Mouse (Mus musculus) left cerebral cortex, adult 2 months (tissue): Measurements from ENCODE around the gene Dnaic1. TPM values are rescaled to one million over a fixed set of nuclear protein-coding genes. Genes with fewer than 3 reads are reported as not detected.

Experiments used
- DNase-seq, 2 experiments: peaks; one replicate each; pipeline ENCODE4 v3.0.0; 2021 to 2022; ENCODE audit warnings: low spot score in 2 of 2, mixed read lengths in 1 of 2; ENCODE audit errors: extremely low spot score in 1 of 2
- H3K27ac ChIP-seq: fragments of 200-600 bp; 2 replicates; pipeline ENCODE4 v1.8.1; 2022
- H3K4me3 ChIP-seq: fragments of 200-600 bp; 2 replicates; pipeline ENCODE4 v1.8.1; 2022
- CTCF ChIP-seq: fragments of 200-600 bp; IDR thresholded peaks from 2 replicates; pipeline ENCODE4 v1.8.1; 2022; ENCODE audit warnings: antibody characterized with exemption, mild to moderate bottlenecking, moderate library complexity
- intact Hi-C: fragments of 180-260 bp; cut with DNase I; formaldehyde crosslinking; loops from one replicate; pipeline ENCODE4 v1.15.1; 2025
- total RNA-seq, 2 experiments: library from RNA; stranded (reverse); gene quantifications; 2 replicates each; pipeline ENCODE4 v1.2.3; 2021

Dnaic1 gene
- total RNA-seq, 2 experiments from 2014 or later, result 6.4 to 7.5 TPM

- Histone ChIP-seq H3K4me3 (no peak overlapping the region), H3K27ac (no peak overlapping the region)
- intact Hi-C loops, result no loop called here
- no peak for DNase-seq
- no peak for TF ChIP-seq CTCF
These were observed 89.2 kb downstream of the Dnaic1 start for GRCm38 (mm10) chr4:41658566-41659384.

GRCm38 (mm10) chr4:41659556-41659955 lies 90.0 kb downstream of the Dnaic1 start:
- no peak for DNase-seq
- no peak for TF ChIP-seq CTCF
- H3K4me3 ChIP-seq, result no peak overlapping the region
- H3K27ac ChIP-seq, result no peak overlapping the region
- intact Hi-C loops, result no loop called here

DNA sequence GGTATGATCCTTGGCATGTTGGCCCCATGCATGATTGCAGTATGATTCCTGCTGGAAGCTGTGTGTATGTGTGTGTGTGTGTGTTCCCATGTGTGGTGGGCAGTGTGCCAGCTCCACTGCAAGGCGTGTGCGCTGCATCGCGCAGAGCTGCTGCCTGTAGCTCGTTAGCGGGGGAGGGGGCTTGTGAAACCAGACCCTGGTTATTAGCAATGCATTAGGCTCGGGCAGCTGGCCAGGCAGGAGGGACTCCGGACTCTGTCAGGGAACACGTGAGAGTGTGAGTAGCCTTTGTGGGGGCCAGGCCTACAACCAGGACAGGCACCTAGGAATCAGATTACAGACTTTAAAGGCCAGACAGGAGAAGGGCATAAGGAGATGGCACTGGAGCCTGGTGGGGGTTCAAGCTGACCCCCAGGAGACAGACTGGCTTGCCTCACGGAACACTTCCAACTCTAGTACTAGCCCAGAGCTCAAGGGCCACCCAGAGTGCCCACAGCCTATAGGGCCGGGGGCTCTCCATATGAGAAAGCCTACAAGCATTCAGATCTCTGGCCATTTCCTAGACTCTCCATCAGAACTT lies 91.4 kb downstream of the Dnaic1 start:
- intact Hi-C loops, result no loop called here
- no peak for DNase-seq
- Histone ChIP-seq H3K27ac (no peak overlapping the region), H3K4me3 (no peak overlapping the region)
- TF ChIP-seq CTCF, result no peak

- H3K4me3 ChIP-seq, result no peak overlapping the region
- H3K27ac ChIP-seq, result no peak overlapping the region
- intact Hi-C loops, result no loop called here
- no peak for DNase-seq
- no peak for TF ChIP-seq CTCF
These were observed 93.1 kb downstream of the Dnaic1 start for GRCm38 (mm10) chr4:41662723-41663122.

DNA sequence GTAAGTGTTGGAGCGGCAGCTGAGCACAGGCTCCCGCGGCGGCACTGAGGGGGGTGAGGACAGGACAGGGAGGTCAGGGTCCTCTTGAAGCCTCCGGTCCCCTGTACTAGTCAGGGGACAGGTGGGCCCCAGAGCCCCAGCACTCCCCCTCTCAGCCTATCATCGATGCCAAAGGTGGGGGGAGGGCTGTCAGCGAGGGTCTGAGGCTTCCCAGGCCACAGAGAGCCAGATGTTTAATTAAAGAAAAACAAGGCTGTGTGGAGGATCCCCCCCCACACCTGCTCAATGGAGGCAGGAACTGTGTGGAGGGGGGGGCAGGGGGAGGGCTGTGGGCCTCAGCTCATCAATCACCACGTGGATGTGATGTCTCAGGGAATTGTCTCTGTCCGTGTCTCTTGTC lies 94.0 kb downstream of the Dnaic1 start:
- Histone ChIP-seq H3K4me3 (no peak overlapping the region), H3K27ac (no peak overlapping the region)
- no peak for DNase-seq
- intact Hi-C loops, result no loop called here
- TF ChIP-seq CTCF, result no peak

DNA sequence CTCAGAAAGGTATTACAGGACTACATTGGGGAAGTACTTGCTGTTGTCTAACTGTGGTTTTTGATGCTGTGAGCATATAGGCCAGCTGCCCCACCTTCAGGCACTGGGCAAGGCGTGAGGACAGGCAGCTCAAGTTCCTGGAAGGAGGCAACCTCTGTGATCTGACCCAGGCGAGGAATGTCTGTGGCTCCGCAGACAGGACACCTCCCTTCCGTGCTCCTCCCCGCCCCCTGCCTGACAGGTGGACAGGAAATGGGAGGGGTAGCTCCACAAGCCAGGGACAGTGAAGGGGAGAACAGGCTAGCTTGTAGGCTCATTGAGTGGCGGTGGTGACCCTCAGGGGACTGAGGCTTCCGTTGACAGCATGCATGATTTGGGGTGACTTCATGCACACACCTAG lies 95.0 kb downstream of the Dnaic1 start:
- Histone ChIP-seq H3K27ac (no peak overlapping the region), H3K4me3 (no peak overlapping the region)
- intact Hi-C loops, result no loop called here
- TF ChIP-seq CTCF, result no peak
- no peak for DNase-seq

GRCm38 (mm10) chr4:41665009-41665675 lies 95.6 kb downstream of the Dnaic1 start:
- DNase-seq, result no peak
- no peak overlapping the region for H3K27ac ChIP-seq
- no peak for TF ChIP-seq CTCF
- intact Hi-C loops, result no loop called here
- no peak overlapping the region for H3K4me3 ChIP-seq

DNA sequence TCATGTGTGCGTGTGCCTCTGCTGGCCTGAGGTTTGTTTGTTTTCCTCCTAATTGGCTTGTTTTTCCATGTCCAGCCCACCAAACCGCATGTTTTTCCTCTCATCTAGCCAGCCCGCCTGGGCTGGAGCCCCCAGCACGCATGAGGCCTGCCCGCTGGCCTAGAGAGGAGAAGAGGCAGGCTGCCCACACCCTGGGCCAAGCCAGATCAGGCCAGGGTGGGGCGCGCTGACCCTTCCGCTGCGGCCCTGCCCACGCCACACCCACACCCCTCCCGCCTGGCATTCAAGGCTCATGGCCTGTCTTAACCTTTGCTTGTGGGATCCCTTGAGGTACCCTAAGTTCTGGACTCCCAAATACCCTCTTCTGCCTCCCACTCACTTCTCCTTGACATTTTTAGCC lies 97.1 kb downstream of the Dnaic1 start:
- Histone ChIP-seq H3K4me3 (no peak overlapping the region), H3K27ac (no peak overlapping the region)
- no peak for TF ChIP-seq CTCF
- intact Hi-C loops, result no loop called here
- DNase-seq, result no peak

DNA sequence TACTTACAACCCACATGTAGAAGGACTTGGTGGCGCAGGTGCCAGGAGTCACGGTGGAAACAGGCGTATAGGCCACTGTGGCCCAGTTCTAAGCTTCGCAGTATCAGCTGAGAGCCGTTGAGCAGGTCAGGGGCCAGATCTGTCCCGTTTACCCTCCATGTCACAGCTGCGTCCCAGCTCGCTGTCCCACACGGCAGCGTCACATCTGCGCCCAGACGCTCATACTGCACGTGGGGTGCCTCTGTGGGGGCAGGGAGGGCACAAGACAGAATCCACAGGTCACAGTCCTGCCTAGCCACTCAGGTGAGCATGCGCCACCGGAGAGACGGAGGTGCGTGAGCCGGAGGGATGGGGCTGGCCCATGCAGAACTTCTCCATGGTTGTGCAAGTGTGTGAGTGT lies 101.3 kb downstream of the Dnaic1 start:
- intact Hi-C loops, result no loop called here
- H3K4me3 ChIP-seq, result no peak overlapping the region
- no peak overlapping the region for H3K27ac ChIP-seq
- TF ChIP-seq CTCF, result no peak
- DNase-seq, result no peak

- no peak for TF ChIP-seq CTCF
These were observed 101.9 kb downstream of the Dnaic1 start for GRCm38 (mm10) chr4:41671500-41671899.

GRCm38 (mm10) chr4:41671963-41672480 lies 102.4 kb downstream of the Dnaic1 start:
- intact Hi-C loops, result no loop called here
- TF ChIP-seq CTCF, result no peak

More at GRCm38 (mm10) chr4:41671500-41671899, 101.9 kb downstream of the Dnaic1 start:
- Histone ChIP-seq H3K27ac (no peak overlapping the region), H3K4me3 (no peak overlapping the region)
- intact Hi-C loops, result no loop called here
- DNase-seq, result no peak

GRCm38 (mm10) chr4:41672522-41672963 lies 103.0 kb downstream of the Dnaic1 start:
- Histone ChIP-seq H3K27ac (no peak overlapping the region), H3K4me3 (no peak overlapping the region)
- DNase-seq, result no peak
- intact Hi-C loops, result no loop called here
- no peak for TF ChIP-seq CTCF

More at GRCm38 (mm10) chr4:41671963-41672480, 102.4 kb downstream of the Dnaic1 start:
- Histone ChIP-seq H3K27ac (no peak overlapping the region), H3K4me3 (no peak overlapping the region)
- no peak for DNase-seq
